Mouse (Mus musculus) C2C12 (cell line): ENCODE data around the gene Rere. TPM values are rescaled to one million over a fixed set of nuclear protein-coding genes. Genes with fewer than 3 reads are reported as not detected.

Experiments
- H3K27me3 ChIP-seq: one replicate; pipeline ENCODE4 v1.6.1; 2011; ENCODE audit not compliant: control insufficient read depth, insufficient read depth, insufficient read length
- H3K36me3 ChIP-seq: one replicate; pipeline ENCODE4 v1.6.1; 2011; ENCODE audit not compliant: control insufficient read depth, insufficient read depth
- H3K4me3 ChIP-seq: one replicate; pipeline ENCODE4 v1.5.1; 2011; ENCODE audit warnings: mild to moderate bottlenecking, control low read depth; ENCODE audit not compliant: poor library complexity, insufficient read depth, severe bottlenecking
- H3K79me2 ChIP-seq: one replicate; pipeline ENCODE4 v1.6.1; 2011; ENCODE audit not compliant: control insufficient read depth, insufficient read depth
- H3K79me3 ChIP-seq: one replicate; pipeline ENCODE4 v1.6.1; 2011; ENCODE audit warnings: low read depth, control low read depth
- H3ac ChIP-seq: one replicate; pipeline ENCODE3; 2011; ENCODE audit warnings: low read depth; ENCODE audit not compliant: control insufficient read depth, insufficient read length
- CEBPB ChIP-seq: IDR thresholded peaks from one replicate; pipeline ENCODE4 v1.6.1; 2011; ENCODE audit warnings: low read depth, mild to moderate bottlenecking, control low read depth, moderate library complexity
- CTCF ChIP-seq: IDR thresholded peaks from one replicate; pipeline ENCODE4 v1.5.1; 2011; ENCODE audit not compliant: control insufficient read depth, insufficient read depth, insufficient read length
- FOSL1 ChIP-seq: IDR thresholded peaks from one replicate; pipeline ENCODE4 v1.8.0; 2011; ENCODE audit warnings: mild to moderate bottlenecking, low read length; ENCODE audit not compliant: poor library complexity, insufficient read depth, severe bottlenecking
- MAX ChIP-seq: IDR thresholded peaks from one replicate; pipeline ENCODE4 v1.6.1; 2011; ENCODE audit warnings: mild to moderate bottlenecking, control low read depth
- MYOD1 ChIP-seq: IDR thresholded peaks from one replicate; pipeline ENCODE4 v1.6.1; 2011; ENCODE audit warnings: low read depth; ENCODE audit not compliant: control insufficient read depth, insufficient read length
- MYOG ChIP-seq: IDR thresholded peaks from one replicate; pipeline ENCODE4 v1.6.1; 2011; ENCODE audit not compliant: control insufficient read depth, insufficient read length; ENCODE audit errors: extremely low read depth
- USF1 ChIP-seq: IDR thresholded peaks from one replicate; pipeline ENCODE4 v1.6.1; 2011; ENCODE audit warnings: low read depth, mild to moderate bottlenecking, control low read depth, moderate library complexity
- polyA plus RNA-seq: library from polyadenylated mRNA; unstranded; fragments of >200 nt; fragmentation: generic; extraction: Trizol; gene quantifications from one replicate; pipeline ENCODE4 v1.2.1, GENCODE M21; 2012; ENCODE audit warnings: missing spikeins

Gene Rere
- polyA plus RNA-seq, 1 experiment: 27.1 TPM

- Histone ChIP-seq H3K36me3 (no peaks in the 10 kb centered on the region), H3ac (no peak overlapping the region), H3K79me2 (peaks cover 98% of the 10 kb centered on the region), H3K4me3 (no peak overlapping the region), H3K27me3 (no peaks in the 10 kb centered on the region), H3K79me3 (peaks cover 22% of the 10 kb centered on the region)
- TF ChIP-seq USF1: no peak
- no peak for TF ChIP-seq CTCF
- no peak for TF ChIP-seq MYOG
- peak; percentile 90 for TF ChIP-seq MYOD1
- TF ChIP-seq CEBPB: no peak
Measured at GRCm38 (mm10) chr4:150461427-150462189, 180.2 kb downstream of the Rere start.

- Histone ChIP-seq H3K27me3 (no peaks in the 10 kb centered on the region), H3K36me3 (no peaks in the 10 kb centered on the region), H3K79me2 (peaks cover 98% of the 10 kb centered on the region), H3K79me3 (peaks cover 20% of the 10 kb centered on the region), H3ac (no peak overlapping the region), H3K4me3 (no peak overlapping the region)
- TF ChIP-seq MYOG: no peak
- TF ChIP-seq MYOD1: no peak
- no peak for TF ChIP-seq CTCF
- TF ChIP-seq FOSL1: no peak
- no peak for TF ChIP-seq USF1
- no peak for TF ChIP-seq MAX
- no peak for TF ChIP-seq CEBPB
Measured at GRCm38 (mm10) chr4:150462367-150462766, 180.9 kb downstream of the Rere start.

GRCm38 (mm10) chr4:150465759-150466158 is 184.3 kb downstream of the Rere start:
- TF ChIP-seq MYOG: no peak
- TF ChIP-seq FOSL1: no peak
- TF ChIP-seq CEBPB: no peak
- no peak for TF ChIP-seq MYOD1
- no peak for TF ChIP-seq USF1
- no peak for TF ChIP-seq CTCF
- TF ChIP-seq MAX: no peak
- Histone ChIP-seq H3K36me3 (peaks cover 6% of the 10 kb centered on the region), H3ac (no peak overlapping the region), H3K27me3 (no peaks in the 10 kb centered on the region), H3K79me3 (peaks cover 15% of the 10 kb centered on the region), H3K79me2 (peaks cover 66% of the 10 kb centered on the region), H3K4me3 (no peak overlapping the region)

- no peaks in the 10 kb centered on the region for H3K27me3 ChIP-seq
- H3K36me3 ChIP-seq: peaks cover 11% of the 10 kb centered on the region
- H3K79me2 ChIP-seq: peaks cover 41% of the 10 kb centered on the region
- H3K79me3 ChIP-seq: peaks cover 9% of the 10 kb centered on the region
- no peak overlapping the region for H3K4me3 ChIP-seq
- no peak overlapping the region for H3ac ChIP-seq
- no peak for TF ChIP-seq USF1
- no peak for TF ChIP-seq CEBPB
- TF ChIP-seq MYOD1: no peak
- no peak for TF ChIP-seq MYOG
- TF ChIP-seq MAX: no peak
- no peak for TF ChIP-seq CTCF
- TF ChIP-seq FOSL1: no peak
Measured at GRCm38 (mm10) chr4:150469274-150469673, 187.8 kb downstream of the Rere start.

- Histone ChIP-seq H3ac (no peak overlapping the region), H3K27me3 (no peaks in the 10 kb centered on the region), H3K36me3 (peaks cover 11% of the 10 kb centered on the region), H3K79me3 (peaks cover 12% of the 10 kb centered on the region), H3K4me3 (no peak overlapping the region), H3K79me2 (peaks cover 36% of the 10 kb centered on the region)
- TF ChIP-seq USF1: no peak
- TF ChIP-seq MYOD1: no peak
- no peak for TF ChIP-seq MAX
- TF ChIP-seq MYOG: no peak
- TF ChIP-seq FOSL1: no peak
- no peak for TF ChIP-seq CTCF
- no peak for TF ChIP-seq CEBPB
Measured at GRCm38 (mm10) chr4:150470674-150471328, 189.4 kb downstream of the Rere start.
